Mouse (Mus musculus) large intestine, adult 2 months (tissue): Measurements from ENCODE around the gene Trim26. TPM values are rescaled to one million over a fixed set of nuclear protein-coding genes. Genes with fewer than 3 reads are reported as not detected.
A peak's percentile ranks its signal among the peaks of the same experiment; 100 is the strongest.
"Not testable (repeated sequence)": the region's sequence is repeated elsewhere in the genome, so short reads cannot be mapped to it uniquely, and the experiment has no call there.

Experiments
- DNase-seq: peaks from one replicate; pipeline ENCODE4 v3.0.0-alpha.2; 2012; ENCODE audit warnings: low read depth, low spot score
- WGBS: fragments of 180-500 bp; shearing (Covaris S2); methylation state at CpG from one replicate; pipeline ENCODE4 v1.1.7; 2018; 5-methylcytosine and 5-hydroxymethylcytosine counted together
- polyA plus RNA-seq: library from polyadenylated mRNA; depleted of rRNA; stranded (reverse); fragments of >200 nt; gene quantifications from 2 replicates; pipeline ENCODE4 v1.2.3, GENCODE M21; 2012; rRNA removed

The Trim26 gene
- 36.3 and 48.6 TPM in 2 replicates for polyA plus RNA-seq

DNA sequence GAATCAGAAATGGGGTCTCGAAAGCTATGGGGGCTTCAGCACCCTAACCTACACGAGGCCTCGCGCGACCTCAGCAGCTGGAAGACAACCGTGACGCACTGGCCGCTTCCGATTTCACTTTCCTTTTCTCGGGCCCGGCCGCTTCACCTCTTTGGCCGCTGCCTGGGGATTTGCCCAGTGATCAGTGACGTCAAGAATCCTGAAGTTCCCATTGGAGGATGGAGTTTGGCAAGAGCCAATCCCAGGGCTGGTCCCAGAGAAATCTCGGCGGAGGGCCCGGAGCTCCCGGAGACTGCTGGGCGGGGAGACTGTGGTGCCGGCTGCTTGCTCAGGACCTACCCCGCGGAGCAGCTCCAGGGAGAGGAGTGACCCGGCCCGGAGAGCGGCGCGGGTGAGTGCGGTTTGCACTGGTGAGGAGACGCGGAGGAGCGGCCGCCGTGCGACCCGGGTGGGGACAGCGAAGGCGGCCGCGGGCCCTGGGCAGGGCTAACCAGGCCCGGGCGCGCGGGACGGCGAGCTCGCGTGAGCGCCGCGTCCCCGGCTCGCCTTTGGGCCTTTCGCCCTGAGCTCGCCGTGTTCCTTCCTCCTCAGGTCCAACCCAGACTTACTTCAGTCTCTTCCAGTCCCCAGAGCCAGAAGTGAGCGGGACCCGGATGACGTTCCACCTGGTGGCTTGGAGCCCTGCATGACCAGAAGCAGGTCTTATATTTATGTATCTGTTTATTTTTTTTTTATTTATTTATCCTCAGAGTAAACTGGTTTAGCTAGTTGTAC, at the start of gene Trim26:
TSS of gene Trim26 (plus strand) at position 261 of the 774 bp plus-strand sequence.
- WGBS, result under 1% methylated on average over 58 of the region's 58 CpGs
- DNase-seq, result peak; percentile 99

DNA sequence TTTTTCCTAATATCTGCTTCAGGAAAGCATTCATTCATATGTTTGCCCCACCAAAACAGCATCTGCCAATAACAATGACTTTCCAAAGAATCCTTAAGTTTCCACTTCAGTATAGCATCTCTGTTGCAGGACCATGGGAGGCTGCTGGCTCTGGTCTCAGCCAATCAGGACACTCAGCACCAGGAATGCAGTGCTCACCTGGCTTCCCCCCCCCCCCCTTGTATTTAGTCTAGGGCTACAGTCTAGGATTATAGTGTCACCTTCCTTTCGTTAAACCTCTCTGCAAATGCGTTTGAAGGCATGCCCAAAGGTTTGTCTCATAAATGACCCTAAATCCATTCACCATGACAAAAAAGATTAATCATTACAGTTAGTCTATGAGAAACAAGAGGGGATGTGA, 48.6 kb upstream of the Trim26 start:
- WGBS, result 36% methylated on average over 2 of the region's 2 CpGs
- no peak for DNase-seq

DNA sequence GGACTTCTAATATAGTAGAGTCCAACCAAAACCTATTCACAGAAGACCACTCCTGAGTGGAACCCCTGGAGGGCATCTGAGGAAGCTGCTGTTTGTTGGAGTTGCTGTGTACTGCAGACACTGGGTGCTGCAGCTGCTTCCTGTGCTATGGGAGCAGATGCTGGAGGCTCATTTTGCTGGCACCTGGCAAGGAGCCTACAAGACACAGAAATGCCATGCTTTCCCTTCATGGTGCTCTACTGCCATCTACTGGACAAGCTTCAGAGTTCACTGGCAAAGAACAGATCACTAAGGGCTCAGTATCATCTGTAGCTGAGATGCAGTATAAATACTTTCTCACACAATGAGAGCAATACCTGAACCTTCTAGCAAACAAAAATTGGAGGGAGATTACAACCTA, 48.1 kb upstream of the Trim26 start:
- peak; percentile 65 for DNase-seq

DNA sequence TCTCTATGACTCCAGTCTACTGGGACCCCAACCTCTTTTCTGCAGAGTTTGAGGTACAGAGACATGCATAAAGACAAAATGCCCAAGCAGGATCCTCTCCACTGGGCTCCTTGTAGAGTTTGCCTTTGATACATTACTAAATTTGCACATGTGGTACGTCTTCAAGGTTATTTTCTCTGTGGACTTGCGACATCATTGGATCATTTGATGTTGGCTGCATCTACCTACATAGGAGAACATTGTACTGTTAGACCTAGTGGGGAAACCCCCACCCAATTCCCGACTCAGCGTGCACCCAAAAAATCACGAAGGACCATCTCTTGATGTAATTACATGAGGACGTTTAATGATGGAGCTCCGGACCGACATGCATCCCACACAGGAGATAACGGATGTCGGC, 37.4 kb upstream of the Trim26 start:
- DNase-seq, result no peak
- WGBS, result 63% methylated on average over 10 of the region's 10 CpGs

DNA sequence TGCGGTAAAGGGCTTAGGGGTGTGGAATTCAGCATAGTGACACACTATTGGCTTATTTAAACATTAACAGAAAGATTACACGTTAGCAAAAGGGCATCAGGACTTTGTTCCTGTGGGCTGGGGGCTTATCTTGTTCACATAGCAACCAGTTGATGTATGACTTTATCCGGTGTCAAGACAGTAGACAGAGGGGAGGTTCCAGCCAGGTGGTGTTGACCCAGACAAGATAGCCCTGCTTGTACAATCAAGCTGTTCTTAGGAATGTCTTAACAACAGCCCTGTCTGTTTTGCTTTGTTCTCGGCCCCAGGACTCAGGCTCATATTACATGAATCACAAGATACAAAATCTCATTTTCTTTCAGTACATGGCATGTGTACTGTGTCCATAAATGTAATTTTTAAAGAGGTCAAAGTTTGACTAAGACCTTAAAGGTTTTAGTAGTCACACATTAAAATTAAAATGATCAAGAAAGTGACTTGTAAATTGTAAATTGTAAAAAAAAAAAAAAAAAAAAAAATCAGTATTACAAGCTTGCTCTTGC, 36.9 kb upstream of the Trim26 start:
- not testable (repeated sequence) for DNase-seq
- 29% methylated on average over 4 of the region's 4 CpGs for WGBS

DNA sequence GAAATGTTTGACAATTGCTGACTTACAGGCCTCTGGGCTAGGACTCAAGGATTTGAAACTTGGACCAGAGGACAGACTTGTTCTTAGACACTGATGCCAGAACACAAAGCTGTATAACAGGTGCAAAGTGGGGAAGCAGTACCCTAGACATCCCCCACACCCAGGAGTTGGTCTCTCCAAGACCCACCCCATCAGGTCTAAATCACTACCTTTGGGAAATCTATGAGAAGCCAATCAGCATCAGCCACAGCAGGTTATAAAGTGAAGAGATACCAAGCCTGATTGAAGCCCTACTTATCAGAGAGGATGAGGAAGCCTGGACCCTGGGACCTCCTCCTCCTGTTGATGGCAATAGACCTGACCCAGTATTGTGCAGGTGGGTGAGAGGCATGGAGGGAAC, 25.1 kb upstream of the Trim26 start, which contains the start of gene H2-M10.6:
TSS of gene H2-M10.6 (plus strand) at position 301 of the 400 bp plus-strand sequence.
- no peak for DNase-seq

DNA sequence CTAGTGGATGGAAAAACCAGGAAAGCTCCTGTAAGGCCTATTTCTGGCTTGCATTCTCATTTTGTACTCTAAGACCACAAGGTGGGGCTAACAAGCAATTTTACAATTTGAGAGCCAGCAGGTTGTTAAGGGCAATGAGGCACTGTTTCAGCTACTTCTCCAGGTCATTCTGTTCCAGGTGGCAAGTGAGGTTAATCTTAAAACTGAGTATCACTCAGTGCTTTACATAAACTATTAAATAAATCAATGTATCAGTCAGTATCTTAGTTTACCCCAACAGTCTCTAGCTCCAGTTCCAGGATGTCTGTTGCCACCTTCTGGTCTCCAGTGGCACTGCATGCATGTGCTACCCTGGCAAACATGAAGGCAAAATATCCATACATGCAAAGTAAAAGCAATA, 12.9 kb upstream of the Trim26 start:
- peak; percentile 35 for DNase-seq

DNA sequence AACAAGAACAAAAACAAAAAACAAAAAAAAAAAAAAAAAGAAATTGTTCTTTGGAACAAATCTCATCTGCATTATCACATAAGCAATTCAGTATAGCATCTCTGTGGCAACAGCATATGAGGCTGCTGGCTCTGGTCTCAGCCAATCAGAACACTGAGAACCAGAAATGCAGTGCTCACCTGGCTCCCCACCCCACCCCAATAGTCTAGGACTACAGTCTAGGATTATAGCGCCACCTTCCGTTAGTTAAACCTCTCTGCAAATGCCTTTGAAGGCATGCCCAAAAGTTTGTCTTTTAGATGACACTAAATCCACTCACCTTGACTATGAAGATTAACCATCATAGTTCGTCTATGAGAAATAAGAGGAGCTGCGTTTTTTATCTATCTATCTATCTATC, 11.4 kb upstream of the Trim26 start:
- WGBS, result 12% methylated on average over 4 of the region's 4 CpGs
- DNase-seq, result no peak

DNA sequence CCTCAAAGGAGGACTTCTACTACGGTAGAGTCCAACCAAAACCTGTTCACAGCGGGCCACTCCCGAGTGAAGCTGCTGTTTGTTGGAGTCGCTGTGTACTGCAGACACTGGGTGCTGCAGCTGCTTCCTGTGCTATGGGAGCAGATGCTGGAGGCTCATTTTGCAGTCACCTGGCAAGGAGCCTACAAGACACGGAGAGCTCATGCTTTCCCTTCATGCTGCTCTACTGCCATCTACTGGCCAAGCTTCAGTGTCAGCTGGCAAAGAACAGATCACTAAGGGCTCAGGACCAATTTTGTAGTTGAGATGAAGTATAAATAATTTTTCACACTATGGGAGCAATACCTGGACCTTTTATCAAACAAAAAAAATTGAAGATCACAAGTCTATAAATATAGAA, 10.9 kb upstream of the Trim26 start:
- 1% methylated on average over 5 of the region's 5 CpGs for WGBS
- peak; percentile 75 for DNase-seq

DNA sequence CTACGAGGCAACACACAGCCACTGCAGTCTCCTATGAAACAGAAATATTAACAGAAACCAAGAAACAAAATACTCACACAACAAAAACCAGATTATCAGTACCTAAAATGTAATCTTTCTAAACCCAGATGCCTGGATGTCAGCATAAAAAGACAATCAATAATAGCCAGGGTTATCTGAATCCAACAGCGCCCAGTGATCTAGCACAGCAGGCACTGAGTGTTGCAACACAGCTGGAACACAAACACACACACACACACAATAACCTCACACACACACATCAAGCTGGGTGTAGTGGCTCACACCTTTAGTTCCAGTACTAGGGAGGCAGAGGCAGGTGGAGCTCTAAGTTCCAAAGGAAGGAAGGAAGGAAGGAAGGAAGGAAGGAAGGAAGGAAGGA, 8.4 kb upstream of the Trim26 start:
- no peak for DNase-seq
- 85% methylated on average over 2 of the region's 2 CpGs for WGBS

DNA sequence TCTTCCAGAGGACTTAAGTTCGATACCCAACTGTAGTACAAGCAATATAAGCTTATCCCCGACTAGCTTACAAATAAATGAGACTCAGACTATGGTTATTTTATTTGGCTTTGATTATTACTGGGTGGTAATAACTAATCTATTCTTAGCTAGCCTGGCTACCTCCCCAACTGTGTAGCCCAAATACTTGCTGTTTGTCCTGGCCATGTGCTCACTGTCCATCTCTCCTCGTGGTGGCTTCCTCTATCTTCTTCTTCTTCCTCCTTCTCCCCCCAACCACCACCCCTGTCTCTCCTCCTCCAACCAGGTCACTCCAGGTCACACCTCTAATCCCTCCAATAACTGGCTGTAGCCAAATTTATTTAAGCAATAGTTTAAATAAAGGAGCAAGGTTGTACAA, 6.5 kb upstream of the Trim26 start:
- 71% methylated on average over 3 of the region's 3 CpGs for WGBS
- no peak for DNase-seq

DNA sequence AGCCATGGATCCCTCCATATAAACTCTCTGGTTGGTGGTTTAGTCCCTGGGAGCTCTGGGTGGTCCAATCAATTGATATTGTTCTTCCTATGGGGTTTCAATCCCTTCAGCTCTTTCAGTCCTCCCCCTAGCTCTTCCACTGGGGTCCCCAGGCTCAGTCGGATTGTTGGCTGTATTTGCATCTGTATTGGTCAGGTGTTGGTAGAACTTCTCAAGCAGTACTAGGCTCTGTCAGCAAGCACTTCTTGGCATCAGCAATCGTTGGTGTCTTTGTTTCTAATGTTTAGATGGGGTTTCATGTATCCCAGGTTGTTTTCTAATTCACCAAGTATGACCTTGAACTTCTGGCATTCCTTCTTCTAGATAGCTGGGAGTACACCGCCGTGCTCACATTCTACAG, 4.2 kb upstream of the Trim26 start:
- WGBS, result 64% methylated on average over 4 of the region's 4 CpGs
- no peak for DNase-seq

DNA sequence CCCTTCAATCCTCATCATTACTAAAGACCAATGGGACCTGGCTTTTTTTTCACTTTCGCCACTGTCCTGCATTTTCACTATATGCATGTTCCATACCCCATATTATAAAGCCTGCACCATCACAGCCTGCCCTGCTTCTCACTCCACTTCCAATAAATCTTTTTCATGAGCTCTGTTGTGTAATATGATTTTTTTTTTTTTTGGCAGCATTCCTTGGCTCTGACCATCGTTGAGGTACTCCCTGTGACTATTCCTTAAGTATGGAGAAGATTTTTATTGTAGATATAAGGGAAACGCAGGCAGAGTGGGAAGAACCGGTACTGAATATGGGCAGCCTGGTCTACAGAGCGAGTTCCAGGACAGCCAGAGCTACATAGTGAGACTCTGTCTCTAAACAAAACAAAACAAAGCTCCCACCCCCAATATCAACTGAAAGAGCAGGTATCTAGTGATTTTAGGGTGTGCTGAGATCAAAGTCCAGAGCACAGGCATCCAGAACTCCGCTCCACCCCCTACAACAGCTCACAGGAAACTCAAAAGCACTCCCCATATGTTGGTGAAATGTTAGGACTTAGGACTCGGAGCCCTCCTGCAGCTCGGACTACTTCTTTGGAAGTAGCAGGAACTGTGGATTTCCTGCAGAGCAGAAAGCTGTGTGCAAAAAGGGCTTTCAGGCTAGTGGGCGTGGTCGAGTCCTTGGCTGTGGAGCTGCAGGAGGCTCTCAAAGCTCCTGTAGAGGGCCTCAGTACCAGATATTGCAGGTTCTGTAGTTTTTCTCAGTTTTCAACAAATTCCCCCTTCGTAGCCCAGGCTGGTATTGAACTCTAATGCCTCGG, 1.1 kb upstream of the Trim26 start:
- WGBS, result 18% methylated on average over 12 of the region's 12 CpGs
- no peak for DNase-seq

DNA sequence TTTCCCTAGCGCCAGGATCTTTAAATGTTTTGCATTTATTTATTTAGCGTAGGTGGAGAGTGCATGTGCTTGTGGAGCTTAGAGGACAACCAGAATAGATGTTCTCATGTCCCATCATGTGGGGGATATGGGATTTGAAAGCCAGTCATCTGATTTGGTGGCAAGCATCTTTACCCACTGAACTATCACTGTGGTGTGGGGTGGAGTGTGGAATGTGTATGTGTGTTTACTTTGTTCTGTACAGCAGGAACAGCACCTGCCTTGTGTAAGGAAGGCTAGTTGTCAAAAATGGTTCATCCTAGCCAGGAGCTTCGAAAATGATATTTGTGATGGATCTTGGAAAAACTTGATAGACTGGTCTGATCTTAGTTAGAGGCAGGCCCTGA, 514 bp upstream of the Trim26 start:
- WGBS, result 13% methylated on average over 3 of the region's 3 CpGs
- DNase-seq, result no peak

DNA sequence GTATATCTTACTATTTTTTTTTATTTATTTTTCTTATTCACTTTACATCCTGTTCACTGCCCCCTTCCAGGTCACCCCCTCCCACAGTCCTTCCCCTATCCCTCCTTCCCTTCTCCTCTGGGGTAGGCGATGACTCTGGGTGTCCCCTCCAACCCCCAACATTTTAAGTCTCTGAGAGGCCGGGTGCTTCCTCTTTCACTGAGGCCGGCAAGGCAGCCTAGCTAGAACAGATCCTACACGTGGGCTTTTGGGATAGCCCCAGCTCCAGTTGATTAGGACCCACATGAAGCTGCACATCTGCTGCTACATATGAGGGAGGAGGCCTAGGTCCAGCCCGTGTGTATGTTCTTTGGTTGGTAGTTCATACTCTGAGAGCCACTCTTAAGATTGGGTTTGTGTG, 2.1 kb downstream of the Trim26 start:
- no peak for DNase-seq
- WGBS, result 82% methylated on average over 5 of the region's 5 CpGs

DNA sequence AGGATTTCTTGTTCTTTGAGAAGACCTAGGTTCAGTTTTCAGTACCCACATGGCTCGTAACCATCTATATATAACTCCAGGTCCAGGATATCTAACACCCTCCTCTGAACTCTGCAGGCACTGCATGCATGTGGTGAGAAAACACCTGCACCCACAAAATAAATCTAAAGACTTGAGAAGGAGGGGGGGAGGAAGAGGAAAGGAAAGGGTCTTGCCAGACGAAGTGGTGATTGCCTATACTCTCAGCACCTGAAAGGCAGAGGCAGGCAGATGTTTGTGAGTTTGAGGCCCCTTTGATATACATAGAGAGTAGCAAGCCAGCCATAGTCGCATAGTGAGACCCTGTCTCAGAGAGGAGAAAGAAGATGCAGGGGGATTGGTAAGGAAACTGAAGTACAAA, 3.0 kb downstream of the Trim26 start:
- DNase-seq, result no peak
- WGBS, result 82% methylated on average over 3 of the region's 3 CpGs

DNA sequence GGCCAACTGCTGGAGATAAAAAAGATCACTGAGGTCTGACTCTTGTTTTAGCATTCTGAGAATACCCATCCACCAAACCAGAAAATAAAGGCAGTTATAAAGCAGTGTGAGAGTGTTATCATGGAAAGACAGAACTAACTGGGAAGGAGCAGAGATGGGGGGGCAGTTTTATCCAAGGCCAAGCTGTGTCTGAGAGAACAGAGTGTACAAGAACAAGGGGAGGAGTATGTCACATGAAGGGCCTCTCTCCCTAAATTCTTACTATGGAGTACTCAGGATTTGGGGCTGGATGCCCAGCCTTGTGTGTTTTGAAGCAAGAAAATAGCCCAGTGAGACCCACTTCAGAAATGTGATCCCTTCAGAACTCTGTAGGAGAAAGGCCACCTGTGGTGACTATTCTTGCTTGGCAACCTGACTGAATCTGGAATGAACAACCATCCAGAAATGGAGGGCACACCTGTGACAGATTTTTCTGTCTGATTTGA, 4.1 kb downstream of the Trim26 start:
- no peak for DNase-seq

DNA sequence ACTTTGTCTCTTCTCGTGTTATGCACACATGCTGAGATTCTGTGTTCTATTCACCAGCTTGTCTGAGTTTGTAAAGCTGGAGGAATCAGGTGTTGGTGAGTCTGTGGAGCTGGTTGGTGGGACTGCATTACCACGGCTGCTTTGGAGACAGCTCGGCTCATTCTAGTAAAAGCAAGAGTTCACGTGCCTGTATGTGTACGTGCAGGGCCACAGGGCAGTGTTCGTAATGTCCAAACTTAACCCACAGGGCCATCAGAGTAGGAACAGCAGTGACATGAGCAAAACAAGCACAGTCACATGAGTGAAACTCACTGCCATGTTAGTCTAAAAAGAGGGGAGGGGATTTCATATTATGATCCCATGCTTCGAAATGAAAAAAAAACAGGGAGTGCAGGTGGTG, 6.8 kb downstream of the Trim26 start:
- no peak for DNase-seq
- WGBS, result 78% methylated on average over 7 of the region's 7 CpGs

DNA sequence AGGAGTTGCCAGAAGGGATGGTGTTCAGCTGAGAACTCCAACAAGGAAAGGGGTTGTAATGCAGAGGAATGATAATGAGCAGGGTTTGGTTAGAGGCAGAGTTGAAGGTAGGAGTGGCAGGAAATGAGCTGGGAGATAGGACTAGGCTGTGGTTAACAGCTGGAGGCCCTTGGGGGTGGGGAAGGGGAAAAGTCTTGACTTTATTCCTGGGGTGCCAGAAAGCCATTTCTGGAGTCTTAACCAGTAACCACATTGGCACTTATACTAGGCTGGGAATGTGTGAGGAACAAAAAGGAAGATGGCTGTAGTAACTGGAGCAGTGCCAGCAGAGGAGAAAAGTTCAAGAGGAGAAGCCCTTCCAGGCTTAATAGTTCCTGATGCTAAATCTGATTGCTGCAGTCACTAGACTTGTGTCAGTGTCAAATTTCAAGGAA, 7.4 kb downstream of the Trim26 start:
- no peak for DNase-seq

DNA sequence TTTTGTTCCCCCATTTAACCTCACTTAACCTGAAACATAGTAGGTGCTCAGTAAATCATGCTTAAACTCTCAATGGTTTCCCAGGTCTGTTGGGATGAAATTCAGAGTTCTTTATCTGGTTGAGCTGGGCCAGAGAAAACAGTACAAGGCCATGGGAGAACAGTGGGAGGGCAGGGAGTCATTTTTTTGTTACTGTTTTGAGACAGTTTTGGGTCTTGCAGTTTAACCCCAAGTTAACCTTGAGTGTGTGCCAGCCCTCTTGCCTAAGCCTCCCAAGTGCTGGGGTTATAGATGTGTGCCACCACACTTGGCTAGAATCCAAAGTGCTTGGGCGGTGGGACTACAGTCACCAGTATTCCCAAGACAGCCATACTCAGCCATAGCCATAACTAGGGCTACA, 7.8 kb downstream of the Trim26 start:
- 46% methylated on average over 1 of the region's 1 CpGs for WGBS
- no peak for DNase-seq

DNA sequence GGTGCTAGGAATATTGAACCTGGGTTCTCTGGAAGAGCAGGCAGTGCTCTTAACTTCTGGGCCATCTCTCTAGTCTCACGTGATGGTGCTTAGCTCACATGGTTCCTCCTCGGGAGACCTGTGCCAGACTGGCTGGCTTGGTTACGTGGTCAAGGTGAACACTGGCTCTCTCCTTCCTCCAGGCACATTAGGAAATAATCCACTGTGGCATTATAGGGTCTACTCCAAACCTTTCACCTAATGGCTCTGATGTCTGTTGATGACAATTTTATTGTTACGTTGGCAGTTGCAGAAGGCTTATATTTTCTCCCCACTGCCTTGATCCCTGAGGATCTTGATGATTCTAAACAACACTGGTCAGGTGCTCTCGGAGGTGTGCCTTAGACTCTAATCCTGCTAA, 12.0 kb downstream of the Trim26 start:
- 55% methylated on average over 5 of the region's 5 CpGs for WGBS
- DNase-seq, result no peak
